Mouse (Mus musculus) fat pad, adult 2 months (tissue): ENCODE measurements around the gene Rgs6.

Experiments
- DNase-seq: peaks from one replicate; pipeline ENCODE4 v3.0.0-alpha.2; 2011; ENCODE audit warnings: low read depth, low spot score; ENCODE audit errors: extremely low read depth

Rgs6 gene

DNA sequence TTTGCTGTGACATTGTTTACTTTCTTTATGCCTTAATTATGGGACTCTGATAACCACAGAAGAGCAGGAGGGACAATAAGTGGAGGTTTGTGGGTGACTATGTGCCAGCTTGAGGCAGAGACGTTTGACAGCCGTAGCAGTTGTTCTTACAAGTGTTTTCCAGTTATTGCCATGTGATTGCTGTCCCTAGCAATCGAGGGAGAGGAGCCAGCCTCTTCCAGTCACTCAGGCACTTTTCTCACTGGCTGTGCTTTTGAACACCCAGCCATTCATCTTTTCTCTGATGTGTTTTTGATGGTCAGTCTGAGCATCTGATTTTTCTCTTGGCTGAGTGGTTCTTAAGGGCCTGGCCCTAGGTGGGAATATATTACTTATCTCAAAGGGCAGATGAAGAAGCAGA is 166.4 kb downstream of the Rgs6 start:
- DNase-seq, result no peak

DNA sequence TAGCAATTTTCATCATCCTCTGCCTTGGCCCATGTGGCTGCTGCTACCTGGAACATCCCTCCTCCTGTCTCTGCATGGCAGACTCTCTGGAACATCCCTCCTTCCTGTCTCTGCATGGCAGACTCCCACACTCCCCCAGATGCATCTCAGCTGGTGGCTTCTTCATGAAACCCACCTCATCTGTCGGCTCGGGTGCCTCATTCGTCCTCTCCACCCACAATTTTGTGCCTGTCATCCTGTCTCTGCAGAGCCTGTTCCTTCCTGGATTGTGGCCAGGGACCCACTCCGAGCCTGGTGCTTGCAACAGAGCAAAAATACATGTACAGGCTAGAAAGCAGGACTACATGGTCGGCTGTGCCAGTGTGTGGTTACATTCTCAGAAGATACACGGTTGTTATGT is 168.7 kb downstream of the Rgs6 start:
- no peak for DNase-seq

DNA sequence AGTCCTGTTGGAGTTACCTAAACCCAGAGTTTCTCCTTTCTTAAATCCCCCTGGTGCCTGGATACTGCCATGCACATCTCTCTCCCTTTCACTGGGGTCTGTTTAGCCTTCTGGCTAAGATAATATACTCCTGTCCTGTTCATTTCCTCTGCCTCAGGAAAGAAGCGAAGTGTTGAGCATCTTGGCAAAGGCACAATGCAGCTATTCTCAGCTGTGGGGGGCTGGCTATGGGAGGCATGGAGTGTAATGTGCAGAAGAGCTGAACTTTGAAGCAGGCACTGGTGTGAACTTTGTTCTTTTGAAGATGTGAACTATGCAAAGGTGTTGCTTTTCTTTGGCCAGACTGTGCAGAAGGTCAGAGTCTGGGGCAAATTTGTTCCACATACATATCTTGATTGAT is 169.3 kb downstream of the Rgs6 start:
- DNase-seq, result no peak

DNA sequence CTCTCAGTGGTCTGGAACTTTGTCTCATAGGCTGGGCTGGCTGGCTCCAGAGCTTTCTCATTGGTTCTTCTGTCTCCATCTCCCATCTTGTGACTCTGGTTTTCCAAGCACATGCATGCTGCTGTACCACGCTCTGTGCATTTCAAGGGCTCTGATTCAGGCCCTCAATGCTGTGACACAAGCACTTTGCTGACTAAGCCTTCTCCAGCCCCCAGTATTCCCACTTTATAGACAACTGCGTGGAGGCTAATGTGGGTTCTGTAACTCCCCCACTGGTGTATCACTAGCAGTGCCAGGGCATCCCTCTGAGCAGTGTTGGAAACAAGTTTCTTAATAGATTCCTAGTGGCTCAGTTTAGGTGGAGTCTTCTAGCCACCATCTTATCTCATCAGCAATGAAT is 174.0 kb downstream of the Rgs6 start:
- no peak for DNase-seq

DNA sequence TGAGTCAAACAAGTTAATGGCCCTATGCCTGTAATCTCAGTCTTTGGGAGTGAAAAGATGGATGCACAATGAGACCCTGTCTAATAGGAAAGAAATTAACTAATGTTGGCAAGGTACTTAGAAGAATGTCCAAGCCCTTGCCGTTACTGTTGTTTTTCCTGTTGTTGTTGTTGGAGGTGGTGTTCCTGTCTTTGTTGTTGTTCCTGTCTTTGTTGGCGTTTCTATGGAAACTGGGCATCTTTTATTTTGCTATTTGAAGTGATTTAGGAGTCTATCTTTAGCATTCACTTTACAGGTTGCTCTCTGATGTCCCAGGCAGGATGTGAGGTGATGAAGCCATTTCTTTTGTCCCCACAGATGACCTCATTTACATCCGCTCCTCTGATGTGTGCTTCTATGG is 180.6 kb downstream of the Rgs6 start:
- DNase-seq, result no peak

DNA sequence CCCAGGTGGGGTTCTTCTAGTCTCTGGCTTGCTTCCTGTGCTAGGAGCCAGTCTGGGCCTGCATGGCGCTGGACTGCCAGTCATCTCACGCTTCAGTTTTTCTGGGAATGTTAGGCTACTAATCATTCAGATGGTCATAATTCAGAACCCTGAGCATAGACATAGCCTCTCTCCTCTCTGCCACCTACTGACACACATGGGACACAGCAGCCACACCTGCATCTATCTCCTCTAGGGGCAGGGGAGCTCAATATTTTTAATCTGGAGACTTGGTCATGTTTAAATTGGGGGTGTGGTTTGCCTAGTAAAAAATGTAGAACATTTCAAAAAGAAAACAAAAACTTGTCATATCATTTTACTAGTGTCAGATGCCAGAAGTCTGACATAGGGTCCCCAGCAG is 184.1 kb downstream of the Rgs6 start:
- no peak for DNase-seq

DNA sequence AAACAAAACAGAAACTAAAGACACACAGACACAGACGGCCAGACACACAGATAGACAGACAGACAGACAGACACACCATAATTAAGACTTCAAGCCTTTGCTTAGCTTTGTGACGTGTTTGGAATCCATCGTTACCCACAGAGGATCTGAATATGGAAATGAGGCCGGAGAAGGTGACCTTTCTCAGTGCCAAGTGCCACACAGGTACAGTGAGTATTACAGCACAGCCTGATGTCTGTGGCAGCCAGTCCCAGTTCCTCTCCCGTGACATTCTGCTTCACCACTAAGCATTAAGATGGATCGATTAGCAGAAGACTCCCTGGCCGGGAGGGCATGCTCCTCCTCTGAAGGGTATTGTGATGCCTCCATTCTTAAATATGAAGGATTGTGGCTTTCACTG is 186.5 kb downstream of the Rgs6 start:
- DNase-seq, result no peak

DNA sequence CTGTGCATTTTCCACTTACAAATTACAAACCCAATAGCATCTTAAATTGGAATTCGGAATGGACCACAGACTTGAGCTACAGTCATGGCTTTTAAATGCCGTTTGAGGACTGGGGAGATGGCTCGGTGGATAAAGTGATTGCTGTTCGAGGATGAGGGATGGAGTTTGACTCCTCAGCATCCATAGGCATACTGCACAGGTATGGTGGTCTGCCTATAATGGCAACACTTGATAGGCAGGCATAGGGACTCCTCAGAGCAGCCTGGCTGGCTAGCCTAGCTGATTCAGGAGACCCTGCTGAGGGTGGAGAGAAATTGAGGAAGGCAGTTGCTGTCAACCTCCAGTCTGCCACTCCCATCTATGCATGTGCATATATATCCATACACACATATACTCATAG is 188.6 kb downstream of the Rgs6 start:
- DNase-seq, result no peak

DNA sequence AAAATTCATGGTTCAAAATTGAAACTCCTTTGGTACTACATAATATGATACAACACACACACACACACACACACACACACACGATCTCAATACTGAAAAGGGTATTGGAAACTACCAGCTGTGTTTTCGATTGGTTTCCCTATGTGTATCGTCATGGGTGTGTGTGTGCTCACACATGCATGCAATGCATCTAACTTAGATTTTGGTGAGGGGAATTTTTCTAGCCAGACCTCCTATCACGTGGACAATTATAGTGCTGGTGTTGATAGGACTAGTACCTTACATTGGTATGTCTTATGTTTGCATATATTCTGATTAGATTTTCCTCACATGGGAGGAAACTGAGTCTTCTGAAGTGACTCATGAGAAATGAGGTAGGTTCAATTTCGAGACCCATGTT is 192.8 kb downstream of the Rgs6 start:
- no peak for DNase-seq

DNA sequence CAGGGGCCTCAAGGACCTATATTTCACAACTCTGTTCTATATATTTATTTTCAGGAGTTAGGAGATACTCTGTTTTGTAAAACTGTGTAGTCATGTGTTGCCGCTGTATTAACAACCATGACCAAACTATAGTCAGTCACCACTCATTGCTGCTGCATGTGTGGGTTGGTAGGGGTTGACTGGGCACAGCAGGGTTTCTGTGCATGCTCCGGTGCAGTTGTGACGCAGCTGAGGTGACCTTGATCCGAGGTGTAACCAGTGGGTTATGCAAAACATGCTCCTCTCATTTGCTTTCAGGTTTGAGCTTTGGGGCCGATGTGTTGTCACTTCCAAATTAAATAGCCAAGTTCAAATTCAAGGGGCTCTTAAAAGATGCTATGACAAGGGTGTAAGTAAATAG is 193.3 kb downstream of the Rgs6 start:
- DNase-seq, result no peak

DNA sequence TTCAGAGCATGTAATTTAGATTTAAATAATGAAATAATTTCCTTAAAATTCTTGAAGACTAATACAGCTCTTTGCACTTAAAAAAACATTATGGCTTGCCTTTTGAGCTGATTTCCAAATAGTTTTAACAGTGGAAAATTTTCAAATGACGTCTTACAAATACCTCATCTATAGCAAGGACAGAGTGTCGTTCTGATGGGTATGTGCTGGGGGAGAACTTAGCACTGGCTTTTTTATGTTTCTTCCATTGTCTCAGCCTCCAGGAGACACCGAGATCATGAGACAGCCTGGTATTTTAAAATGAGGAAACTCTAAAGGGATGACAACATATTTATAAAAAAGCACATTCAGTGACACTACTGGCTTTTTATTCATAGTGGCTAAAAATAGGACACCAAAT is 204.0 kb downstream of the Rgs6 start:
- no peak for DNase-seq

DNA sequence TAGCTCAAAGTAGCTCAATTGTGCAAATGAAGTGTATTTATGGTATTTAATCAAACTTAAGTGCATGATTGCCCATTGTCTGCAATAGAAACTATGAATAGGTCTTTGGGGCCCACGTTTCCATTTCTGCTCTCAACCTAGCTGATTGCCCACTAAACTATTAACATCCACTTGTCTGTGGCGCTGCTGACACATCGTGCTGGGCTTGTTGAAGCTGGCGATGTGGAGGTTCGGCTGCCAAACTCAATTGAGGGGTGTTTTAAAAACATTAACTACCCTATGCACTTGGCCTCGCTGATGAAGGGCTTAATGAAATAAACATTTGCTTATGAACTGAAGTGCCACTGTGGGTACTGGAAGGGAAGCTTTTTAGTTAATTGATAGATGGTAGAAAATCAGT is 211.8 kb downstream of the Rgs6 start:
- no peak for DNase-seq

DNA sequence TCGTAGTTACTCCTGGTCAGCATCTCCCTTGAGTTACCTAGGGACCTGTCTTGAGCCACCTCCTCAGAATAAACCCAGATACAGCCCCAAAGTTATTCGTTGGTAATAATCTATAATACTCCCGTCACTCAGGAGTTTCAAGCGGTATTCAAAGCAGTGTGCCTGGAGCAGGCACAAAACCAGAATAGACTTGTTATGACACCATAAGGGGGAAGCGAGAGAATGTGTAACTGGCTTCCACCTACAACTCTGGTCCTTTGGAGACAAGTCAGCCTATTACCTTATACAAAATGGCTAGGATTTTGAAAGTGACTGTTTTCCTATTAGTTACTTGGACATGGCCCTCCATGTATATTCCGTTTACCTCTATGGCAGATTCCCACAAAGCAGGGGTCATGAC is 213.6 kb downstream of the Rgs6 start:
- DNase-seq, result no peak

DNA sequence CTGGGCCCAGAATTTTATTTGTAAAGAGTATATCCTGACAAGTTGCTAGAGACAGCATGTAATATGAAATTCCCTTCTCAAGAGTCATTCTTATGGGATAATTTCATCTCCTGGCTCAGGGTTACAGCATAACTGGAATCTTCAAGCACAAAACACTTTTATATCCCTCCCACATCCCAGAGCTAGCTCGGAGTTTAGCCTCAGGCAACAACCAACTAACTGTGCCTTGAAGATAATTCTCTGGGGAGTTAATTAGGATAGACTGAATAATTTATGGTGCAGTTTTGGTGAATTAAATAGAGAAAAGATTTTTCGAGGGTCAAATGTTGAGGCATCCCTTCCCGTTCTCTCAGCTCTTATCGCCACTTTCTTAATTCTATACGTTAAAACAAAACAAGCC is 214.6 kb downstream of the Rgs6 start:
- DNase-seq, result no peak

DNA sequence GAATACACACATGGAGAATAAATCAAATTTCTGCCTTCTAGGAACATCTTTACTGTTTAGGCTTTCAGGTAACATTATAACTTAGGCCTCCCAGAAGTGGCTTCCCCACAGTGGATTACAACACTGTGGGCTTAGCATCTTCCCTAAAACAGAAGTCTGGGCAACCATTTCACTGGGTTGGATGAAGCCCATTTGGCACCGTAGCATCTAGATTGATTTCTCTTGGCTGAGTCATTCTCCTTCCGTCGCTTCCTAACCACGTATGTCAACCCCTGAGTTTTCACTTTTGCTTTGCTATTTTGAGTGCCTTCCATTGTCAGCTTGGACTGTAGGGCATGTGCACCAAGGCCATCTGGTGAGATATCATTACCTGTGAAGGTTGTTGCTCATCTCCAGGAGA is 217.1 kb downstream of the Rgs6 start:
- no peak for DNase-seq

DNA sequence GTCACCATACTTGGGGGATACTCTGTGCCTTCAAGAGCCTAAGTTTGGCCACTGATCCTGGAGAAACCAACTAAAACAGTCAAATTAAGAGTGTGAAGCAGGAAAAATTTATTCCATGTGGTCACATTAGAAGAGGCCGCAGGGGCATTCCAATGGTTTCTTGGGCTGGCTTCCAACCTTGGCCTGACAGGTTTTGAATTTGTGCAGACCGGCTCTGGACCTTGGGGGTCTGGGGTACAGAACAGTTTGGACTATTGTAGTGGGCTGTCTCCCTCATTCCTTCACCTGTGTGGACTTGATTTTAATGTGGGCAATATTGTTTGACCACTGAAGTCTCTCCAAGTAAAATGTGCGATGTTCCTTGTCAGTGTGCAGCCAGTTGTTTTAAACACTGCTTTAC is 222.5 kb downstream of the Rgs6 start:
- DNase-seq, result no peak

DNA sequence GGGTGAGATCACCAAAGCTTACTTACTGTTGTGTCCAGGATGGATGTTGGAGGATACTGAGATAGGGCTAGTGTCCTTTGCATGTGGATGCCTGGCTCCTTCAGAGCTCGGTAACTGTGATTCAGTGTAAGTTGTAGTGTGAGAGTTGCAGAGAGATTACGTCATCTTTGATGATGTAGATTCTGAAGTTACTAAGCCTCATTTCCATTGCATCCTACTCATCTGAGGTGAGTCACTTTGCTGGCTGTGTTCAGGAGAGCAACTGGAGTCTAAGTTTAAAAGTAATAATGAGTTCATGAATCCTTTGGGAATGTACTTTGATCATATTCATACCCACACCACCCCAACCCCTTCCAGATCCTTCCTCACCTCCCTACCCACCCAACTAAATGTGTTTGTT is 227.9 kb downstream of the Rgs6 start:
- DNase-seq, result no peak

DNA sequence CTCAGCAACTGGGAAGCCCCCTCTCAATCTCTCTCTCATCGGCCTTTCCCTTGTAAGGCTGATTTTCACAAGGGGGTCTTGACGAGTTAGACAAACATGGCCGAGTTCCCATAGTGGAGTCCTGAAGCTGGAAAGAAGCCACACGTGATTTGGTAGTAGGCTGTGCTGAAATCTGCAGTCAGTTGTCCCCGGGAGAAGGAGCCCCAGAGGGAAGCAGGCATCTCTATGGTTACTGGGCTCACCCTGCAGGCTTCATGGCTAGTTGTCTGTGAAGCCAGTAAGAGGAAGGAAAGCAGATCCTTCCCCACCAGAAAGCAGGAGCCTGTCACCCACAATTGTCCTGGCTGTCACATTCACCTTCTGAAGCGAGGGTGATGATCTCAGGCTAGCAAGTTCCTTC is 231.2 kb downstream of the Rgs6 start:
- DNase-seq, result no peak

DNA sequence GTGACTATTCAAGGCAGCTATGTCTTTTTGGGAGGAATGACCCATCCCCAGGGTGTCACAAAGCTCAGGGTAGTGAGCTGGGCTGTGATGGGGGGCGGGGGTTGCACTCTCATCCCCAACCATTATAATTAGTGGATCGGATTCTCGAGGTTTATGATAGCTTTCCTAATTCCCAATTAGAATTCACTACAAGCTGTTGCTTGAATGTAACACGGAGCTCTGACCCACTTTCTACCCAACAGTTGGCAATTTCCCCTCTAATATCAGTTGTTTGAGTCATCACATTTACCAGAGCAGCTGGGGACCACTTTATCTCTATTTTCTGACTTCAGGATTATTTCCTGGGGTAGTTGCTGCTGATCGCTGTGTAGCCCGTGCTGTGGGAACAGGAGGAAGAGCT is 231.9 kb downstream of the Rgs6 start:
- no peak for DNase-seq

DNA sequence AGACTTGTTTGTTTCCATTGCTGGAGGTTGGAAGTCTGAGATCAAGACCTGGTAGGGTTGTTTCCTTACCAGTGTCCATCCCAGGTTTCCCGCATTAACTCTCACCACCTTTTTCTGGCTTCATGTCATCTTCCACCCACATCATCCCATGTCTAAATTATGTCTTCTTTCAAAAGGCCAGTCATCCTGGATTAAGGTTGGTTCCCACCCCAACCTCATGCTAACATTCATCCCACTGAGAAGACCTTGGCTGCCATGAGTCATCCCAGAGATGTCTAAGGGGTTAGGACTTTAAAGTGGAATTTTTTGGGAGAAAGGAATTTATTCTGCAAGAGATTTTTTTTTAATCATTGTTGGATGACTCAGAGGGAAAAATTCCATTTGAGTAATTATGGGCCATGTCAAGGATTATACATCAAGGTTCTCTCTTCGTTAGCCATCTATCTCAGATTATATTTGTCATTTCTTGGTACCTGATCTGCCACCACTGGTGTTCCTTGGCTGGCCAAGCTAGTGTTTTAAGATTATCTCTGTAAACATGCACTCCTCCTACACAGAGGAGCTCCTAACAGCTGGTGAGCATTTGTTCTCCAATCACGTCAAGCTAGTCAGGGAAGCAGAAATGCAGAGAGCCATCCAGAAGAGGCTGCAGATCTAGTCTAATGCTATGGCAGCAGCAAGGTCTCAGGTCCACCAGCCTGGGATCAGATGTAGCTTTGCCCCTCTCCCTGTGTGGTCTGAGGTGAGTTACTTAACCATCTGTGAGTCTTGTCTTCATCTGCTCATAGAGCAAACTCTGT is 234.9 kb downstream of the Rgs6 start:
- no peak for DNase-seq

DNA sequence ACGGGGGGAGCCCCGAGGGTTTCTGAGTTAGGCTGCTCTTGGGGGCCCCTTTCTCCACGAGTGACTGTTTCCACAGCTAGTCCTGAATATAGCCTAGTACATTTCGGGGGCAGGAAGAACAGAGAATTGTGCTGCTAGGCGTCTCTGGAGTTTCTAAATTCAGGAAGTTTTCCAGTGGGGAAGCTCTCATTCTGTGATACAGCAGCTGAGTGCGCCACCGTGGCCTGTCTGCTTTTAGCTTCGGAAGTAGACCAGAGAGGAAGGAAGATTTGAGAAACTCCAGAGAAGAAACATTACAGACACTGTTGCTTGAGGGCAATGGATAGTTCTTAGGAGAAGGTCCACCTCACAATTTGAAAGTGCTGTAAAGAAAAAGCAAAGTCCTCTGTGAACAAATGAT is 242.2 kb downstream of the Rgs6 start:
- DNase-seq, result no peak

DNA sequence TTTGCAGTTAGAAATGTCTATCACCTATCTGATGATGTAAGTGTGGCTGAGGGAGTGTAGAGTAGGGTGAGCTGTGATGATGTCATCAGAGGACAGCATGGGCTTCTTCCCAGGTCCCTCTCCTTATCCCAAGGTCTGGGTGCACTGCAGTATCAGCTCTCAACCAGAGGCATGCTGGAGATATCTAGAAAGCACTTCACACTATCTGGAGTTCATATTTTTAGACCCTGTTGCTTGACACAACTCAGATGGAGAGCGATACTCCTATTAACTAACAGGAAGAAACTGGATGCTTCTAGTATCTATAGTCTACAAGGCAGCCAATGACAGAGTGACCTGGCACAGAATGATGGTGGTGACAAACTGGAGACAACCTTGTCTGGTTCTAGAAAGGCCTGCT is 250.5 kb downstream of the Rgs6 start:
- DNase-seq, result no peak

DNA sequence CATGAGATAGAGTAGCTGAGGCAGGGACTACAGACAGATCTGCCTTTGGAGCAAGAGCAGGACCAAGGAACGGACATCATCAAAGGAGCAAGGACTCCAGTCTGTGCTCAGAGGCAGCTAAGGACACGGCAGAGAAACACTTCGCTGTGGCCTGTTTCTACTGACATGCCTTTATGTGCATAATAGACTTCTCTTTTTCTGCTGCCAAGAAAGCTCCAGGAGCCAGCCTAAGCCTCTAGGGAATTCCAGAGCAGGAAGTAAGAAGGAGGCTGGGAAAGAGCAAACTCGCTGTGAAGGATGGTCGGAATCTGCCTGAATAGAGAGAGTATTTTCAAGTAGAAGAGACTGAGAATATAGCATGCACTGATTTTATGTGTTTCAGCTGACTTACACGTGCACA is 253.5 kb downstream of the Rgs6 start:
- no peak for DNase-seq
